ENCODE assay signal across 8 mouse cellular contexts in the genomic region with DNA sequence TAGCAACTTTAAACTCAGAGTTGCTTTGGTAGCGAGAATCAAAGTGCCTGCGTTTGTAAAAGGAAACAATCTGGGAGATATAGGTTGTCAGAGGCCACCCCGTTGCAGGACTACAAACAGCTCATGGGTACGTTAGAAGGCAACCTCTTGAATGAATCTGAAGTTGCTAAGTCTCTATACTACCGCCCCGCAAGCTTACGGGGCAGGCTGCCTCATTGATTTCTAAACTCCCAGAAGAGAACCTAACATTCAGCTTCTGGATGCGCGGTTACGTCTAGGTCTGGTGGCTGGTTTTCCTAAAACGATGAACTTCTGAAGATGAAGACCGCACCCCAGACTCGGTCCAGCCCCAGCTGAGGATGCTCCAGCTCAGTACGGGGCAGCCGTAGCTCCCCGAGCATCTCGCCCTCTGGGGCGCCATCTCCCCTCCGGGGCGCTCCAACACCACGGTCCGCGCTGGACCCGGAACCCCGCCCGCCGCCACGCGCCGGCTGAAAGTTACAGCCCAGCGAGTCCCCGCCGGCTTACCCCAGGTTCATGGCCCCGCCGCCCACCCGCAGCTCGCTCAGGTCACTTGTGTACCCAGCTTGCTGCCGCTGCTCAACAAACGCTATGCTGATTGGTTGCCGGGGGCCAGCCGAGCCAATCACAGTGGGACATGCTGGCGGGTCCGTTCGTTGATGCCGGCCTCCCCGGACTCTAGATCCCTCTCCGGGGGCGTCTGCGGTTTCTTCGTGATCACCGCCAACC. TPM values are rescaled to one million over a fixed set of nuclear protein-coding genes. Genes with fewer than 3 reads are reported as not detected.
DNase-seq lines count a peak whose midpoint lies in the region; ATAC-seq and TF ChIP-seq lines count a peak whose summit lies in the region.

Gene Ccdc66, minus strand, starts transcription at position 567 of the 750 bp plus-strand sequence.

- peak; percentile 98 for DNase-seq in brain, embryonic 14.5 days (ENCODE audit: low read depth)
- DNase-seq in kidney, postnatal 0 days (ENCODE audit: low spot score): peak; percentile 94
- peak; percentile 100 for DNase-seq in liver, embryonic 11.5 days (ENCODE audit: low spot score)
- peak; percentile 98 for DNase-seq in naive thymus-derived CD4-positive, alpha-beta T cell, adult 2 months (ENCODE audit: low read depth)

- no peak for TF ChIP-seq CTCF in C2C12 (IDR thresholded peaks at IDR 0.05; ENCODE audit: control insufficient read depth, insufficient read depth, insufficient read length)
- TF ChIP-seq CTCF in brain, embryonic 14.5 days (IDR thresholded peaks at IDR 0.05; ENCODE audit: borderline replicate concordance, extremely low read depth, insufficient read depth, insufficient read length): no peak
- no peak for TF ChIP-seq CTCF in kidney, postnatal 0 days (IDR thresholded peaks at IDR 0.05; ENCODE audit: low read depth)

- peak within 1 kb of the TSS; percentile 61 for H3K27ac ChIP-seq in heart, embryonic 12.5 days (ENCODE audit: poor library complexity, severe bottlenecking)
- H3K27ac ChIP-seq in kidney, postnatal 0 days: peak within 1 kb of the TSS; percentile 6; the same call in 1 of the 2 replicates
- H3K27ac ChIP-seq in liver, embryonic 11.5 days (ENCODE audit: low read depth, low read length): peak within 1 kb of the TSS; percentile 53
- peak within 1 kb of the TSS; percentile 17; the same call in 1 of the 2 replicates for H3K27ac ChIP-seq in stomach, embryonic 14.5 days (ENCODE audit: low read length)

- H3K4me1 ChIP-seq in erythroblast, embryonic 14.5 days (ENCODE audit: control insufficient read depth): peaks cover 22% of the 10 kb centered on the region
- peaks cover 6% of the 10 kb centered on the region for H3K4me1 ChIP-seq in heart, embryonic 12.5 days (replicated peaks)
- no peaks in the 10 kb centered on the region for H3K4me1 ChIP-seq in kidney, postnatal 0 days (replicated peaks; ENCODE audit: insufficient read depth, low read length)
- peaks cover 4% of the 10 kb centered on the region for H3K4me1 ChIP-seq in liver, embryonic 11.5 days (replicated peaks; ENCODE audit: control insufficient read depth, insufficient read depth, low read length)
- H3K4me1 ChIP-seq in stomach, embryonic 14.5 days (ENCODE audit: control insufficient read depth, insufficient read depth, low read length): 0 out of 2 replicates have a peak, but pooled peaks cover 3% of the 10 kb centered on the region

- H3K4me2 ChIP-seq in heart, embryonic 12.5 days: peak within 1 kb of the TSS; percentile 78
- peak within 1 kb of the TSS; percentile 62 for H3K4me2 ChIP-seq in kidney, postnatal 0 days (ENCODE audit: low read length)
- H3K4me2 ChIP-seq in liver, embryonic 11.5 days: peak within 1 kb of the TSS; percentile 85
- peak within 1 kb of the TSS; percentile 64 for H3K4me2 ChIP-seq in stomach, embryonic 14.5 days (replicated peaks; ENCODE audit: low read depth, low read length)

- peak within 1 kb of the TSS; percentile 77 for H3K9ac ChIP-seq in heart, embryonic 12.5 days
- peak within 1 kb of the TSS; percentile 76 for H3K9ac ChIP-seq in kidney, postnatal 0 days (ENCODE audit: low read depth, low read length)
- H3K9ac ChIP-seq in liver, embryonic 11.5 days (ENCODE audit: low read depth, low read length): peak within 1 kb of the TSS; percentile 63
- peak within 1 kb of the TSS; percentile 60 for H3K9ac ChIP-seq in stomach, embryonic 14.5 days (replicated peaks; ENCODE audit: low read depth, low read length)

- peaks cover 3% of the 10 kb centered on the region for H3K79me3 ChIP-seq in C2C12 (ENCODE audit: low read depth)

- peak; percentile 54; the same call in 1 of the 2 replicates for TF ChIP-seq POLR2A in brain, embryonic 14.5 days (IDR thresholded peaks at IDR 0.05; ENCODE audit: borderline replicate concordance, extremely low read depth, insufficient read depth, insufficient read length, poor library complexity, severe bottlenecking)

- H3K79me2 ChIP-seq in C2C12 (ENCODE audit: control insufficient read depth, insufficient read depth): peaks cover 17% of the 10 kb centered on the region

- H3K4me3 ChIP-seq in C2C12 (ENCODE audit: insufficient read depth, poor library complexity, severe bottlenecking): peak within 1 kb of the TSS; percentile 57
- H3K4me3 ChIP-seq in erythroblast, embryonic 14.5 days (replicated peaks): peak within 1 kb of the TSS; percentile 90
- peak within 1 kb of the TSS; percentile 84 for H3K4me3 ChIP-seq in heart, embryonic 12.5 days
- peak within 1 kb of the TSS; percentile 67 for H3K4me3 ChIP-seq in kidney, postnatal 0 days (replicated peaks; ENCODE audit: low read depth, low read length)
- peak within 1 kb of the TSS; percentile 80 for H3K4me3 ChIP-seq in liver, embryonic 11.5 days (ENCODE audit: low read depth, low read length)
- peak within 1 kb of the TSS; percentile 86 for H3K4me3 ChIP-seq in stomach, embryonic 14.5 days (ENCODE audit: low read depth, low read length)

- under 1% methylated on average over 51 of the region's 51 CpGs for WGBS in heart, embryonic 12.5 days
- WGBS in kidney, postnatal 0 days: under 1% methylated on average over 51 of the region's 51 CpGs
- under 1% methylated on average over 51 of the region's 51 CpGs for WGBS in liver, embryonic 11.5 days
- under 1% methylated on average over 51 of the region's 51 CpGs for WGBS in stomach, embryonic 14.5 days

- peak; percentile 98 for ATAC-seq in heart, embryonic 12.5 days (ENCODE audit: insufficient number of reproducible peaks, low FRiP score)
- ATAC-seq in kidney, postnatal 0 days (replicated peaks; ENCODE audit: low FRiP score, low read depth): peak; percentile 98
- ATAC-seq in liver, embryonic 11.5 days (replicated peaks; ENCODE audit: low FRiP score): peak; percentile 96
- peak; percentile 96 for ATAC-seq in stomach, embryonic 14.5 days (ENCODE audit: insufficient number of reproducible peaks, insufficient read depth, low FRiP score, low read depth)

- H3K9me3 ChIP-seq in erythroblast, embryonic 14.5 days (ENCODE audit: control insufficient read depth, low read length): no peaks in the 10 kb centered on the region
- no peaks in the 10 kb centered on the region for H3K9me3 ChIP-seq in heart, embryonic 12.5 days (replicated peaks)
- H3K9me3 ChIP-seq in kidney, postnatal 0 days (replicated peaks; ENCODE audit: low read length): no peaks in the 10 kb centered on the region
- no peaks in the 10 kb centered on the region for H3K9me3 ChIP-seq in liver, embryonic 11.5 days (ENCODE audit: control insufficient read depth, low read length)
- H3K9me3 ChIP-seq in stomach, embryonic 14.5 days (ENCODE audit: control insufficient read depth, low read depth, low read length): no peaks in the 10 kb centered on the region

- peak within 1 kb of the TSS; percentile 78 for H3ac ChIP-seq in C2C12 (ENCODE audit: control insufficient read depth, insufficient read length, low read depth)

- peaks cover 16% of the 10 kb centered on the region for H3K36me3 ChIP-seq in C2C12 (ENCODE audit: control insufficient read depth, insufficient read depth)
- H3K36me3 ChIP-seq in erythroblast, embryonic 14.5 days (ENCODE audit: control insufficient read depth): no peaks in the 10 kb centered on the region
- peaks cover 10% of the 10 kb centered on the region for H3K36me3 ChIP-seq in heart, embryonic 12.5 days
- H3K36me3 ChIP-seq in kidney, postnatal 0 days (ENCODE audit: insufficient read depth, low read length): no peaks in the 10 kb centered on the region
- H3K36me3 ChIP-seq in liver, embryonic 11.5 days (ENCODE audit: control insufficient read depth, insufficient read depth, low read length): no peaks in the 10 kb centered on the region
- H3K36me3 ChIP-seq in stomach, embryonic 14.5 days (ENCODE audit: control insufficient read depth, insufficient read depth, low read length): no peaks in the 10 kb centered on the region

- H3K27me3 ChIP-seq in C2C12 (ENCODE audit: control insufficient read depth, insufficient read depth, insufficient read length): no peaks in the 10 kb centered on the region
- H3K27me3 ChIP-seq in erythroblast, embryonic 14.5 days (ENCODE audit: control insufficient read depth): no peaks in the 10 kb centered on the region
- no peaks in the 10 kb centered on the region for H3K27me3 ChIP-seq in heart, embryonic 12.5 days (replicated peaks)
- H3K27me3 ChIP-seq in kidney, postnatal 0 days (ENCODE audit: insufficient read depth, low read length): no peaks in the 10 kb centered on the region
- no peaks in the 10 kb centered on the region for H3K27me3 ChIP-seq in liver, embryonic 11.5 days (replicated peaks; ENCODE audit: control insufficient read depth, insufficient read depth, low read length)
- no peaks in the 10 kb centered on the region for H3K27me3 ChIP-seq in stomach, embryonic 14.5 days (ENCODE audit: control insufficient read depth, insufficient read depth, low read length)

TF ChIP-seq in C2C12, 6 proteins besides CTCF, POLR2A, EP300 and RAD21:
- TF ChIP-seq MYOG (IDR thresholded peaks at IDR 0.05; ENCODE audit: control insufficient read depth, extremely low read depth, insufficient read length): no peak
- peak; percentile 21 for TF ChIP-seq MAX (IDR thresholded peaks at IDR 0.05)

RNA-seq across cellular contexts. Expression of gene Ccdc66, which starts in this region (rescaled TPM):
- polyA plus RNA-seq in C2C12 (2012; fragmentation: generic; extraction: Trizol): 2.2 TPM
- 11.5 and 13.4 TPM in 2 replicates for polyA plus RNA-seq in brain, embryonic 14.5 days (2012; rRNA removed)
- polyA plus RNA-seq in erythroblast, embryonic 14.5 days (2012): 0.05 and 0.06 TPM in 2 replicates
- 8.5 TPM in 2 replicates for polyA plus RNA-seq in heart, embryonic 12.5 days (2016; fragmentation: Nextera tagmentation; extraction: Ambion mirVana)
- 8.5 and 9.0 TPM in 2 replicates for polyA plus RNA-seq in kidney, postnatal 0 days (2015; fragmentation: Nextera tagmentation; extraction: Ambion mirVana)
- polyA plus RNA-seq in liver, embryonic 11.5 days (2014; fragmentation: Nextera tagmentation; extraction: Ambion mirVana): 8.7 and 11.5 TPM in 2 replicates
- polyA plus RNA-seq in stomach, embryonic 14.5 days (2014; fragmentation: Nextera tagmentation; extraction: Ambion mirVana): 10.2 and 12.8 TPM in 2 replicates

Comparison
In these comparisons a context has a peak if more than half of its experiments do, and no peak if none do; other contexts are left out.
1. Peak in every context shown above with its lines: DNase-seq, ATAC-seq, H3K4me3 ChIP-seq and H3K27ac ChIP-seq.
2. H3K27ac ChIP-seq: peak in every context shown above with its lines; median percentile 61 in heart, embryonic 12.5 days; 53 in liver, embryonic 11.5 days; 17 in stomach, embryonic 14.5 days; 6 in kidney, postnatal 0 days.